Mouse (Mus musculus): ENCODE measurements around the gene Wdr83.

- TF ChIP-seq CTCF (IDR thresholded peaks at IDR 0.05; ENCODE audit: low read depth, low read length) (no peak), EP300 (IDR thresholded peaks at IDR 0.05; ENCODE audit: insufficient read depth, low read depth, low read length) (no peak)
Measured at GRCm38 (mm10) chr8:85073041-85073612, 8.0 kb downstream of the Wdr83 start.
